Mouse (Mus musculus) E14TG2a.4 (cell line): ENCODE results near the gene E030018B13Rik.

ENCODE experiments used
- CTCF ChIP-seq: conservative IDR thresholded peaks from 2 replicates; pipeline ENCODE4 v1.5.1; 2014; ENCODE audit warnings: low read length
- NANOG ChIP-seq: IDR thresholded peaks from 2 replicates; pipeline ENCODE4 v1.6.1; 2014; ENCODE audit warnings: borderline replicate concordance, low read length, mixed read lengths

- TF ChIP-seq CTCF, result no peak
- TF ChIP-seq NANOG, result no peak
Observed at GRCm38 (mm10) chr7:63903635-63904380, 12.8 kb upstream of the E030018B13Rik start.
